Mouse (Mus musculus): Measurements from ENCODE around the gene Hpcal1. TPM values are rescaled to one million over a fixed set of nuclear protein-coding genes. Genes with fewer than 3 reads are reported as not detected.

Gene Hpcal1
- polyA plus RNA-seq, 1 experiment from 2014 or later: 64.1 TPM

DNA sequence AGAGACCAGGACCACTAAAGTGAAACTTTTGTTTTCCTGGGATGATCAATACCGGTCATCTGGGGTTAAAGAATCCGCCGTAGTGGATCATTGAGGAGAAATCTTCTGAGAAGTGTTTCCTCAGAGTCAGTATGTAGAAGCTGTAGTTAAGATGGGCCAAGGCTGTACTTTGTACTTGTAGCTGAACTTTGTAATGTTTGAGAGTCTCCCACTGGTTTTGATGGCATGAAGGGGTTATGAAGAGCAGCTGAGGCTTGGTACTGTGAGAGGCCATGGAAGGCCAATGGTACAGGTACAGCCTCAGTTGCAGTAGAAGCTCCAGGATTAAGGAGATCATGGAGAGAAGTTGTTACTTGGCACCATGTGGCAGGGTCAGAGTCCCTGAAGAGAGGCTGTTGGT is 13.2 kb downstream of the Hpcal1 start:
- H3K27me3 ChIP-seq (ENCODE audit: control insufficient read depth, insufficient read depth, low read length): no peaks in the 10 kb centered on the region
- no peaks in the 10 kb centered on the region for H3K36me3 ChIP-seq (ENCODE audit: control insufficient read depth, insufficient read depth, low read length)
- no peak overlapping the region for H3K4me3 ChIP-seq (replicated peaks; ENCODE audit: low read length)
- no peak overlapping the region for H3K4me2 ChIP-seq (ENCODE audit: low read depth, low read length)
- H3K9me3 ChIP-seq (replicated peaks; ENCODE audit: control insufficient read depth, low read length): no peaks in the 10 kb centered on the region
- H3K27ac ChIP-seq (ENCODE audit: low read length): no peak overlapping the region
- H3K9ac ChIP-seq (ENCODE audit: low read length): no peak overlapping the region
- H3K4me1 ChIP-seq (ENCODE audit: control insufficient read depth, insufficient read depth, low read length): peaks cover 32% of the 10 kb centered on the region
- 87% methylated on average over 3 of the region's 3 CpGs for WGBS
- no peak for ATAC-seq (ENCODE audit: insufficient read depth, low FRiP score)

DNA sequence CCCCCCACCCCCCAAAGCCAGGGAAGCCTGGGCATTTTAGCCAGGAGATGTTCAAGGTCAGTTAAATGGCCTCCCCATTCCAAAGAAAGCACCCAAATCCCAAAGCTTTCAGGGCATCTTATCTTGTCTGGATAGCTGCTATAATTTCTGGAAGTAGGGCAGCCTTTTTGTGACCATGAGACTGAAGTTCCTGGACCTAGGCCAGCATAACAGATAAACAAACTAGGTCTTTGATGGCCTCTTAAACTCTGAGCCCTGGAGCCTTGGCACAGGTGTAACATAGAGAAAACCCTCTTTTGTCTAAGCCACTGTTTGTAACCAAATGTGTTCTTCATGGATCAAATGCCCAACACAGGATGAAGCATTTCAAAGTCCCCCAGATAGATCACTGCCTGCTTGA is 16.8 kb downstream of the Hpcal1 start:
- no peaks in the 10 kb centered on the region for H3K36me3 ChIP-seq (ENCODE audit: control insufficient read depth, insufficient read depth, low read length)
- H3K27me3 ChIP-seq (ENCODE audit: control insufficient read depth, insufficient read depth, low read length): no peaks in the 10 kb centered on the region
- no peak for ATAC-seq (ENCODE audit: insufficient read depth, low FRiP score)
- H3K27ac ChIP-seq (ENCODE audit: low read length): no peak overlapping the region
- H3K9me3 ChIP-seq (replicated peaks; ENCODE audit: control insufficient read depth, low read length): no peaks in the 10 kb centered on the region
- no peak overlapping the region for H3K4me2 ChIP-seq (ENCODE audit: low read depth, low read length)
- H3K9ac ChIP-seq (ENCODE audit: low read length): no peak overlapping the region
- H3K4me1 ChIP-seq (ENCODE audit: control insufficient read depth, insufficient read depth, low read length): peaks cover 17% of the 10 kb centered on the region
- no peak overlapping the region for H3K4me3 ChIP-seq (replicated peaks; ENCODE audit: low read length)

DNA sequence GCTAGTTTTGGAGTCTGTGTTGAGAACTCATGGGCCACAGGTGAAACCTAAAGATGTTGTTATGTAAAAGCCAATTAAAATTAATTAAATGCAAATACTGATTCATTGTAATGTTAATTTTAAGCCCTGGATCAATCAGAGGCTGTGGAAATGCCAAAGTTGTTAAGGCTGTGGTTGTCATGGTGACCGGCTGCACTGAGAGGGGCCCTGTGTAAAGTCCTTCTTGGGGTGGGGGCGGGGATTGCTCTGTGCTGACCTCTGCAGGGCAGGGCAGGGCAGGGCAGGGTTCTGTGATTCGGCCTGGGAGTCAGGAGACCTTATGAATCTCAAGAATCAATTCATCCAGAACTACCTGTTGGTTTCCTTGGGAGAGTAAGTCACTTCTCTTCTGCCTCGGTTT is 18.8 kb downstream of the Hpcal1 start:
- no peak for ATAC-seq (ENCODE audit: insufficient read depth, low FRiP score)
- Histone ChIP-seq H3K36me3 (ENCODE audit: control insufficient read depth, insufficient read depth, low read length) (no peaks in the 10 kb centered on the region), H3K9me3 (replicated peaks; ENCODE audit: control insufficient read depth, low read length) (no peaks in the 10 kb centered on the region), H3K27me3 (ENCODE audit: control insufficient read depth, insufficient read depth, low read length) (no peaks in the 10 kb centered on the region), H3K4me3 (replicated peaks; ENCODE audit: low read length) (no peak overlapping the region), H3K27ac (ENCODE audit: low read length) (no peak overlapping the region), H3K4me2 (ENCODE audit: low read depth, low read length) (no peak overlapping the region), H3K9ac (ENCODE audit: low read length) (no peak overlapping the region), H3K4me1 (ENCODE audit: control insufficient read depth, insufficient read depth, low read length) (peaks cover 17% of the 10 kb centered on the region)
- 39% methylated on average over 4 of the region's 4 CpGs for WGBS

DNA sequence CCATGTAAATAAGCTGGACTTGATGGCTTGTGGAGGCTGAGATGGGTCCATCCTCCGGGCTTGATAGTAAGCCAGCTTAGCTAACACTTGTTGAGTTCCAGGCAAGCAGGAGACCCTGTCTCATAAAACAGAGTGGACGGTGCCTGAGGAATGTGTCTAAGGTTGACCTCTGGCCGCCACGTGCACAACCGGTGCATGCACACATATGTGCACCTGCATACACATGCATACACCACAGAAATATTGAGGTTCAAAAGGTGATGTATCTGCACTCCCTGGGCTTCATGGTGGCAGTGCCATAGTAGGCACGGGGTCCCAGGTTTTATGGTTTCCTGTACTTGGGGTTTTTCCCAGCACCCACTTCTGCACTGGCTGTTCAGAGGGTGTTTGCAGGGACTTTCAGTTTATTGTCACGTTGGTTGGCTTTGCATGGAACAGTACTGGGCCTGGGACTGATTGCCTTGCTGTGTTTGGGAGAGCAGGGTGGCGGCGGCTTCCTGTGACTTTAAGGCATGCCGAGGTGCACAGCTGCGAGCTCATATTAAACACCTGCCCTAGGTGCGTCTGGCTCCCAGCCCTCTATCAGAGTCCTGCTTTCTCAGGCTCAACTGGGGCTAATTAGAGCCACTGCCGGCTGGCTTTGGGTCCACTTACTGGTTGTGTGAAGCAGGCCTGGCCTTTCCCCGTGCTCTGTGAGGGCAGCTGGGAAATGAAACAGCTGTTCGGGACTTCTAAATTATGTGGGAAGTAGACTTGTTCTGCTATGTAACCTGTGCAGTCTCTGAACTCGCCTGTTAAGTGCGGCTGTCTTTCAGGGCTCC is 19.5 kb downstream of the Hpcal1 start:
- Histone ChIP-seq H3K36me3 (ENCODE audit: control insufficient read depth, insufficient read depth, low read length) (no peaks in the 10 kb centered on the region), H3K27ac (ENCODE audit: low read length) (peak overlapping the region; percentile 46), H3K4me2 (ENCODE audit: low read depth, low read length) (peak overlapping the region; percentile 20; the same call in 1 of the 2 replicates), H3K9ac (ENCODE audit: low read length) (no peak overlapping the region), H3K27me3 (ENCODE audit: control insufficient read depth, insufficient read depth, low read length) (no peaks in the 10 kb centered on the region), H3K4me3 (replicated peaks; ENCODE audit: low read length) (no peak overlapping the region), H3K4me1 (ENCODE audit: control insufficient read depth, insufficient read depth, low read length) (peaks cover 17% of the 10 kb centered on the region), H3K9me3 (replicated peaks; ENCODE audit: control insufficient read depth, low read length) (no peaks in the 10 kb centered on the region)
- ATAC-seq (ENCODE audit: insufficient read depth, low FRiP score): peak; percentile 54; the same call in 1 of the 2 replicates
- WGBS: 38% methylated on average over 17 of the region's 17 CpGs

DNA sequence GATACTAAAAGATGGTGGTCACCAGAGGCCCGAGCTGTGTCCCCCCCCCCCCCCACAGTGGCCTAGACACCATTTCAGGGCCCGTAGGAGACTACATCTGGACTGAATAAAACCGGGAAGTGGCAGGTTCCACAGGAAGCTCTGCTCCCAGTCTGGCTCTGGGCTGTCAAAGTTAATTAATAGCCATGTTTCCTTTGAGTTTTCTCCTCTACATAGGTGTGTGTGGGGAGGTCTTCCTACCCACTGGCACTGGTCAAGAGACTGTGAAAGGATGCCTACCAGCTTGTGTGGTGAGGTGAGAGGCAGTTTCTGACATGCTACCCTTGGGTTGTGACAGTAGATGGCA is 20.1 kb downstream of the Hpcal1 start:
- Histone ChIP-seq H3K4me1 (ENCODE audit: control insufficient read depth, insufficient read depth, low read length) (peaks cover 17% of the 10 kb centered on the region), H3K27me3 (ENCODE audit: control insufficient read depth, insufficient read depth, low read length) (no peaks in the 10 kb centered on the region), H3K9ac (ENCODE audit: low read length) (no peak overlapping the region), H3K36me3 (ENCODE audit: control insufficient read depth, insufficient read depth, low read length) (no peaks in the 10 kb centered on the region), H3K4me2 (ENCODE audit: low read depth, low read length) (peak overlapping the region; percentile 20; the same call in 1 of the 2 replicates), H3K4me3 (replicated peaks; ENCODE audit: low read length) (no peak overlapping the region), H3K27ac (ENCODE audit: low read length) (peak overlapping the region; percentile 46), H3K9me3 (replicated peaks; ENCODE audit: control insufficient read depth, low read length) (no peaks in the 10 kb centered on the region)
- ATAC-seq (ENCODE audit: insufficient read depth, low FRiP score): peak; percentile 62; the same call in 1 of the 2 replicates
- 11% methylated on average over 3 of the region's 3 CpGs for WGBS

DNA sequence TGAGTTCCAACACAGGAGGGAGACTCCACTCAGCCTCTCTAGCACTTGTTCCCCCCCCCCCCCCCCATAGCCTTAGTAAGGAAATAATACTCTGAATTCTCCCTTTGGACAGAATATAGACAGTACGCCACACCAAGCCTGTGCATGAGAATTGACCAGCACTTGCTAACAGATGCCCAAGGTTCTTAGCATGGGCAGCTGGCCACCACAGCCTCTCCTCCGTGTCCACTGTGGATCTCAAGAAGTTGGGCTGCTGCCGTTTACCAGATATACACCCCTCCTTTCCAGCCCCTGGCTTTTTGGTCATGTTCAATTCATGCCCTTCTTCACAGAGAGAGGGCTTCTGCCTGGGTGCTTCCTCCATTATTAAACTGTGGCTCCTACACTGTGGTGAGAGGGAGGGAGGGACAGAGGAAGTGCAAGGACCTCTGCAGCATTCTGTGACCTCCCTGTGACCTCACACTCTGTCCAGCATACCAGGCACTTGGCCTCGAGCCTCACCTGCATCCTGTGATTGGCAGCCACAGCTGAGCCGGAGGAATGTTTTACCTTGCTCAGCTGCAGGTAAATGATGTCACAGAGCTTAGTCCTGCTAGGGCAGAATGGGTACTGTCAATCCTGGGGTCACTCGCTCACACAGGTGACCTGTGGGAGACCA is 21.2 kb downstream of the Hpcal1 start:
- no peak for ATAC-seq (ENCODE audit: insufficient read depth, low FRiP score)
- Histone ChIP-seq H3K9me3 (replicated peaks; ENCODE audit: control insufficient read depth, low read length) (no peaks in the 10 kb centered on the region), H3K4me3 (replicated peaks; ENCODE audit: low read length) (no peak overlapping the region), H3K27ac (ENCODE audit: low read length) (no peak overlapping the region), H3K4me2 (ENCODE audit: low read depth, low read length) (no peak overlapping the region), H3K9ac (ENCODE audit: low read length) (no peak overlapping the region), H3K36me3 (ENCODE audit: control insufficient read depth, insufficient read depth, low read length) (no peaks in the 10 kb centered on the region), H3K4me1 (ENCODE audit: control insufficient read depth, insufficient read depth, low read length) (peaks cover 17% of the 10 kb centered on the region), H3K27me3 (ENCODE audit: control insufficient read depth, insufficient read depth, low read length) (no peaks in the 10 kb centered on the region)
- 53% methylated on average over 6 of the region's 6 CpGs for WGBS

DNA sequence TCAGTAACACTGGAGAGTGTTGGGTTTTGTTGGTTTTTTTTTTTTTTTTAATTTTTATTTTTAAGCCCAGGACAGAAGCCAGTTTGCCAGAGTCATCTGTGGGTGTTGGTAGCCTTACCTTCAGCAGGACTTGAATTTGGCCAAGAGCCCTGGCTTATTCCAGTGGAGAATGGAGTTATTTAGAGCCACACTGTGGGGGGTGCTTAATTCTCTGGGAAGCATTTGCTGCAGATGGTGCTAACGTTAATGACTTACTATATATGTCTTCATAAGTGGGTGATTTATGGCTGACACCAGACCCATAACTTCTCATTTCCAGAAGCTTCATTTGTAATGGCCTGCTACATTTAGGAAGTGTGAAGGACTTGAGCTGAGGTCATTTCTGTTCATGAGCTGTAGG is 21.9 kb downstream of the Hpcal1 start:
- Histone ChIP-seq H3K9me3 (replicated peaks; ENCODE audit: control insufficient read depth, low read length) (no peaks in the 10 kb centered on the region), H3K4me2 (ENCODE audit: low read depth, low read length) (no peak overlapping the region), H3K4me1 (ENCODE audit: control insufficient read depth, insufficient read depth, low read length) (peaks cover 17% of the 10 kb centered on the region), H3K27ac (ENCODE audit: low read length) (no peak overlapping the region), H3K9ac (ENCODE audit: low read length) (no peak overlapping the region), H3K36me3 (ENCODE audit: control insufficient read depth, insufficient read depth, low read length) (no peaks in the 10 kb centered on the region), H3K27me3 (ENCODE audit: control insufficient read depth, insufficient read depth, low read length) (no peaks in the 10 kb centered on the region), H3K4me3 (replicated peaks; ENCODE audit: low read length) (no peak overlapping the region)
- ATAC-seq (ENCODE audit: insufficient read depth, low FRiP score): no peak
- WGBS: 38% methylated on average over 1 of the region's 1 CpGs

DNA sequence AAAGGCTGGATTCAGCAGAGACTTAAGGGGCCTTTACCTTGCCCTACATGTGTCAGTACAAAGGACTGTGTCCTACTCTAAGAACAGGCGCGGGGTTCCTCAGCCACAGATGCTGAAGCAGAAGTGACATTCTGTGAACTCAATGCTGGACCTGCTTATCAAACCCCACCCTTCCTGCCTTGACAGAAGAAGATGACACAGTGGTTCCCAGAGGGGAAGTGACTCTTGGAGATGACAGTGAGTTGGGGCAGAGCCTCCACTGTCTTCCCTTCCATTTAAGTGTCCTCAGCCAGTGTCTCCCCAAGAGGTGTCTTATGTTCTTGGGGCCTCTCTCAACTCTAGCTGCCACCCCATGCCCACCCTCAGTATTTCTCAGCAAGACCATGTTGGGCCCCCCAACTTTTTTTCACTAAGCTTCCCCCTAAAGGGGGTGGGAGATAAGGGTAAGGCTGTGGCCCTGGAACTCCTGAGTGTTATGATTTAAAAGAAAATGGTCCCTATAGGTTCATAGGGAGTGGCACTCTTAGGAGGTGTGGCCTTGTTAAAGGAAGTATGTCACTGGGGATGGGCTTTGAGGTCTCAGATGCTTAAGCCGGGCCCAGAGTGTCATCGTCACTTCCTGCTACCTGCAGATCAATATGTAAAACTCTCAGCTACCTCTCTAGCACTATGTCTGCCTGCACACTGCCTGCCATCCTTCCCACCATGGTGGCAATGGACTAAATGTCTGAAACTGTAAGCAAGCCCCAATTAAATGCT is 25.2 kb downstream of the Hpcal1 start:
- H3K4me3 ChIP-seq (replicated peaks; ENCODE audit: low read length): no peak overlapping the region

DNA sequence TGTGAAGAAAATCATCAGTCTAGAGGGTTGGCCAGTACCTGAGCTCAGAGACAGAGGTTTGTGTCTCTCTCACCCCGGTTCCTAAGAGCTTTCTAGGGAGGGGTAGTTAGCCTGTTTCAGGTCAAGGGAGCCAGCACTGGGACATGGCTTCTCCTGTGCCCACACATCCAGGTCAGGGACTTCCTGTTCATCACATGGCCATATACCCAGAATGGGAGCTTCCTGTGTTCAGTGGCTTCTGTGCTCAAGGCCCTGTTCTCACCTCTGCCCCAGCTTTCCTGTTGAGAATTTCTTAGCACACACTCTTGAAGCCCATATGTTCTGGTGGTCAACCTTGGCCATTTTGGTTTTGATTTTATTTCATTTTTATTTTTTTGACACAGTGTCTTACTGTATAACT is 26.6 kb downstream of the Hpcal1 start:
- Histone ChIP-seq H3K27me3 (ENCODE audit: control insufficient read depth, insufficient read depth, low read length) (no peaks in the 10 kb centered on the region), H3K36me3 (ENCODE audit: control insufficient read depth, insufficient read depth, low read length) (no peaks in the 10 kb centered on the region), H3K4me2 (ENCODE audit: low read depth, low read length) (no peak overlapping the region), H3K9me3 (replicated peaks; ENCODE audit: control insufficient read depth, low read length) (no peaks in the 10 kb centered on the region), H3K4me3 (replicated peaks; ENCODE audit: low read length) (no peak overlapping the region), H3K27ac (ENCODE audit: low read length) (no peak overlapping the region), H3K9ac (ENCODE audit: low read length) (no peak overlapping the region), H3K4me1 (ENCODE audit: control insufficient read depth, insufficient read depth, low read length) (peaks cover 4% of the 10 kb centered on the region; the same call in 1 of the 2 replicates)
- WGBS: 84% methylated on average over 1 of the region's 1 CpGs
- no peak for ATAC-seq (ENCODE audit: insufficient read depth, low FRiP score)

More for the DNA sequence above, 25.2 kb downstream of the Hpcal1 start:
- WGBS: 89% methylated on average over 4 of the region's 4 CpGs
- no peak overlapping the region for H3K4me2 ChIP-seq (ENCODE audit: low read depth, low read length)
- H3K4me1 ChIP-seq (ENCODE audit: control insufficient read depth, insufficient read depth, low read length): peaks cover 9% of the 10 kb centered on the region; the same call in 1 of the 2 replicates
- H3K9me3 ChIP-seq (replicated peaks; ENCODE audit: control insufficient read depth, low read length): no peaks in the 10 kb centered on the region
- no peak for ATAC-seq (ENCODE audit: insufficient read depth, low FRiP score)
- no peaks in the 10 kb centered on the region for H3K36me3 ChIP-seq (ENCODE audit: control insufficient read depth, insufficient read depth, low read length)
- H3K9ac ChIP-seq (ENCODE audit: low read length): no peak overlapping the region
- H3K27me3 ChIP-seq (ENCODE audit: control insufficient read depth, insufficient read depth, low read length): no peaks in the 10 kb centered on the region
- no peak overlapping the region for H3K27ac ChIP-seq (ENCODE audit: low read length)
